Mouse (Mus musculus): ENCODE measurements around the gene Prkrip1. TPM values are rescaled to one million over a fixed set of nuclear protein-coding genes. Genes with fewer than 3 reads are reported as not detected.
A peak's percentile ranks its signal among the peaks of the same experiment; 100 is the strongest.

The Prkrip1 gene
- total and polyA plus RNA-seq, 3 experiments, result 55.1 to 84.1 TPM; not detected in 1

DNA sequence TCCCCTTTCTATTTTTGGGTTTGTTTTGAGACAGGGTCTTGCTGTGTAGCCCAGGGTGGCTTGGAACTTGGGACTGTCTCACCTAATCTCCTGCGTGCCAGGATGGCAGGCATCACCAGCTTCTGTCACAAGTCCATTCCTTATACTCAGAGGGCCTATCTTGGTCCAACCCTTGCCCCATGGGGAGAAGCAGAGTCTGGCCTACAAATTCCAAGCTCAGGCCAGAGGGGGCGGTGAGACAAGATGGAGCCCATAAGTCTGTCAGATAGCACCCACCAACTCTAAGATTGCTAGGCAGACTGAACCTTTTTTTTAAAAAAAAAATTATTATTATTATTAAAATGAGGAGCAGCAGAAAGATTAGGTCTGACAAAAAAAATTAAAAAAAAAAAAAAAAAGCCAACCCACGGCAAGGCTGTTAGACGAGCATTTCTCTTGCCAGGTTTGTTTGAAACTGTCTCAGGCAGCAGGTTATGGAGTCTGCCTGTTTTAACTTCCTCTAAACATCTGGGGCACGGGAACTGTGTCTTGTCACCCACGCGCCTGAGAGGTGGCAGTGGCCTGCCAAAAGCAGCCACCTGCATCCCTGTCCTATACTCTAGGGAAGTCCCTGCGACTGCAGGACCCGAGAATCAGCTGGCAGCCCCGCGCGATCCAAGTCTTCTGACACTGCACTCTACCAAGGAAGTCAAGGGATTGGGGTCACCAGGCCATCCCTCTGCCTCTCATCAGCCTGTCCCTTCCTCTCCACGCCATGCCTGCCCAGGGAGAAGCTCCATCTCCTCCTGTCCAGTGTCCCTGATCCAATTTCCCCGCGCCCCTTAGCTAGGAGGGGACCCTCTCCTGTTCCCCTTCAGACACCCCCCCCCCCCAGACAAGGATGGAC is 28.9 kb downstream of the Prkrip1 start:
- no peaks in the 10 kb centered on the region for H3K9me3 ChIP-seq (replicated peaks; ENCODE audit: insufficient read depth, low read length)
- H3K4me1 ChIP-seq (ENCODE audit: control insufficient read depth in 1 of 2, insufficient read depth in 2 of 2, low read length in 2 of 2), result peaks cover 0 to 29% of the 10 kb centered on the region in 2 experiments
- DNase-seq (ENCODE audit: low read depth, low spot score), result peak; percentile 83
- peak overlapping the region; percentile 78 to 81 for H3K4me3 ChIP-seq (ENCODE audit: control insufficient read depth in 1 of 2, insufficient read depth in 1 of 2, low read depth in 2 of 2, low read length in 2 of 2)
- peak overlapping the region; percentile 66 for H3K27ac ChIP-seq (ENCODE audit: control insufficient read depth, low read depth, low read length)
- H3K79me2 ChIP-seq (ENCODE audit: control insufficient read depth, insufficient read depth, low read length, poor library complexity), result peaks cover 14% of the 10 kb centered on the region
- peak; percentile 59; the same call in 1 of the 2 replicates for TF ChIP-seq TBP (IDR thresholded peaks at IDR 0.05; ENCODE audit: low read depth, low read length)
- 0 out of 2 replicates have a peak, but pooled peaks have one; percentile 7 for TF ChIP-seq TAL1 (IDR thresholded peaks at IDR 0.05; ENCODE audit: low read length)
- peak; percentile 84; the same call in 1 of the 2 replicates for TF ChIP-seq SIN3A (IDR thresholded peaks at IDR 0.05; ENCODE audit: low read length)
- no peak for TF ChIP-seq POLR2AphosphoS2 (IDR thresholded peaks at IDR 0.05; ENCODE audit: low read length)
- TF ChIP-seq TCF12 (IDR thresholded peaks at IDR 0.05; ENCODE audit: low read depth, low read length), result 0 out of 2 replicates have a peak, but pooled peaks have one; percentile 18
- peak; percentile 71 for TF ChIP-seq ETS1 (IDR thresholded peaks at IDR 0.05; ENCODE audit: low read depth, low read length)
- TF ChIP-seq GATA1 (IDR thresholded peaks at IDR 0.05; ENCODE audit: low read depth, low read length), result no peak
- peak; percentile 57; the same call in 1 of the 2 replicates for TF ChIP-seq MYC (IDR thresholded peaks at IDR 0.05; ENCODE audit: low read depth, low read length)
- no peak for TF ChIP-seq EP300 (IDR thresholded peaks at IDR 0.05; ENCODE audit: low read depth in 1 of 2, low read length in 2 of 2)
- peak; percentile 63 for TF ChIP-seq ZNF384 (IDR thresholded peaks at IDR 0.05; ENCODE audit: low read depth, low read length)
- no peaks in the 10 kb centered on the region for H3K27me3 ChIP-seq (ENCODE audit: control insufficient read depth in 1 of 2, insufficient read depth in 2 of 2, low read length in 2 of 2)
- H3K9ac ChIP-seq (ENCODE audit: control insufficient read depth, low read depth, low read length, poor library complexity, severe bottlenecking), result peak overlapping the region; percentile 80
- H3K36me3 ChIP-seq (ENCODE audit: control insufficient read depth in 1 of 2, insufficient read depth in 2 of 2, low read length in 2 of 2), result peaks cover 2 to 15% of the 10 kb centered on the region in 2 experiments; a peak in 3 of 4 replicates

DNA sequence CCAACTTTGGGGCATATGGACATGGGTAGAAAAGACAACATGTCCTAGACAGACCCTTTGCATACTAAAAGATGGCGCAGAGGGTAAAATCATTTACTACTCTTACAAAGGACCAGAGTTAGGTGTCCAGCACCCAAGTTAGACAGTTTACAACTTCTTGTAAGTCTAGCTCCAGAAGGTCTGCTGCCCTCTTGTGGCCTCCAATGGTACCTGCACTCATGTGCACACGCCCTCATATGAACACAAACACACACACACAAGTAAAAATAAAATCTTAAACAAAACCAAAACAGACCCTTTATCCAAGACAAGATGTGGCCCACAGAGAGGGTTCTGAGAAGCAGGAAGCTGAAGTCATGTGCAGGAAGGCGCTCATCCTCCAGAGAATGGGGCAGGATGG is 30.7 kb downstream of the Prkrip1 start:
- Histone ChIP-seq H3K36me3 (ENCODE audit: control insufficient read depth in 1 of 2, insufficient read depth in 2 of 2, low read length in 2 of 2) (peaks cover 2 to 9% of the 10 kb centered on the region in 2 experiments; a peak in 3 of 4 replicates), H3K27ac (ENCODE audit: control insufficient read depth, low read depth, low read length) (no peak overlapping the region), H3K27me3 (ENCODE audit: control insufficient read depth in 1 of 2, insufficient read depth in 2 of 2, low read length in 2 of 2) (no peaks in the 10 kb centered on the region), H3K79me2 (ENCODE audit: control insufficient read depth, insufficient read depth, low read length, poor library complexity) (peaks cover 14% of the 10 kb centered on the region), H3K4me1 (ENCODE audit: control insufficient read depth in 1 of 2, insufficient read depth in 2 of 2, low read length in 2 of 2) (peaks cover 0 to 18% of the 10 kb centered on the region in 2 experiments), H3K9ac (ENCODE audit: control insufficient read depth, low read depth, low read length, poor library complexity, severe bottlenecking) (no peak overlapping the region), H3K4me3 (ENCODE audit: control insufficient read depth in 1 of 2, insufficient read depth in 1 of 2, low read depth in 2 of 2, low read length in 2 of 2) (no peak overlapping the region), H3K9me3 (replicated peaks; ENCODE audit: insufficient read depth, low read length) (no peaks in the 10 kb centered on the region)
- TF ChIP-seq CHD2 (IDR thresholded peaks at IDR 0.05; ENCODE audit: low read length) (no peak), CTCF (IDR thresholded peaks at IDR 0.05 in 2 of 3, conservative IDR thresholded peaks at IDR 0.05 in 1 of 3; ENCODE audit: control insufficient read depth in 1 of 3, insufficient read depth in 1 of 3, low read depth in 2 of 3, low read length in 3 of 3, poor library complexity in 1 of 3, severe bottlenecking in 1 of 3) (peak; percentile 57 to 64 (median 59)), CHD1 (IDR thresholded peaks at IDR 0.05; ENCODE audit: low read depth, low read length) (no peak), SMC3 (IDR thresholded peaks at IDR 0.05; ENCODE audit: low read depth, low read length) (peak; percentile 18), RAD21 (IDR thresholded peaks at IDR 0.05; ENCODE audit: low read depth, low read length) (peak; percentile 13), MAX (IDR thresholded peaks at IDR 0.05; ENCODE audit: low read length) (no peak)
- peak; percentile 54 for DNase-seq (ENCODE audit: low read depth, low spot score)

Measured in MEL (cell line).